In the genomic region with DNA sequence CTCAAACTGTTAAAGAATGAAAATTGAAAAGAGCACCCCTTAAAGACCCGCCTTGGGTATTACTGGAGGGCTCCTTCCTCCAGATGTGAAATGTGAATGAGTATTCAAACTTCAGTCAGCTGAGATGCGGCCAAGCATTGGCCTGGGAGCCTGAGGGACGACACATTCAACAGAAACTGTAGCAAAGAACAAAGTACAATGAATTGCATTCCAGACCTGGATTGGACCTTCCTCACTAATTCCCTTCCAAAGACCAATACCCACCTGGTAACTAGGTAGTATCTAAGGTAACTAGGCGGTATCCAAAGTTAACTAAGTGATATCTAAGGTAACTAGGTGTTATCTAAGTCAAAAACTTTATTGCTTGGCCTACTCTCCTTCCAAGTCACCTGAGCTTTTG, we compare ENCODE assay signal across 20 mouse cellular contexts.
"Had no signal": no experiment of that assay in that cellular context is flagged by ENCODE, and none has a peak within 500 bp of the region (broad histone marks: within the 10 kb centered on the region; RNA-seq: fewer than 3 reads in every experiment).

No protein-coding gene starts in this region.

- H3K36me3 ChIP-seq: intestine, embryonic 15.5 days; limb, embryonic 12.5 days; limb, embryonic 15.5 days; liver, embryonic 13.5 days; lung, embryonic 15.5 days; midbrain, embryonic 10.5 days; midbrain, embryonic 13.5 days; neural tube, embryonic 13.5 days had no signal

- H3K9me3 ChIP-seq: intestine, embryonic 15.5 days; limb, embryonic 12.5 days; limb, embryonic 15.5 days; liver, embryonic 13.5 days; lung, embryonic 15.5 days; megakaryocyte, embryonic 14.5 days; midbrain, embryonic 10.5 days; midbrain, embryonic 13.5 days; neural tube, embryonic 13.5 days had no signal

- H3K9ac ChIP-seq: intestine, embryonic 15.5 days; limb, embryonic 12.5 days; limb, embryonic 15.5 days; liver, embryonic 13.5 days; lung, embryonic 15.5 days; midbrain, embryonic 13.5 days; neural tube, embryonic 13.5 days had no signal

- ATAC-seq: intestine, embryonic 15.5 days; midbrain, embryonic 13.5 days; midbrain, embryonic 16.5 days had no signal

- H3K27ac ChIP-seq: intestine, embryonic 15.5 days; limb, embryonic 12.5 days; limb, embryonic 15.5 days; liver, embryonic 13.5 days; lung, embryonic 15.5 days; midbrain, embryonic 10.5 days; midbrain, embryonic 13.5 days; neural tube, embryonic 13.5 days had no signal

- H3K4me1 ChIP-seq: intestine, embryonic 15.5 days; limb, embryonic 12.5 days; limb, embryonic 15.5 days; liver, embryonic 13.5 days; lung, embryonic 15.5 days; midbrain, embryonic 10.5 days; midbrain, embryonic 13.5 days; neural tube, embryonic 13.5 days had no signal

- H3K4me3 ChIP-seq: intestine, embryonic 15.5 days; limb, embryonic 12.5 days; limb, embryonic 15.5 days; liver, embryonic 13.5 days; lung, embryonic 15.5 days; megakaryocyte, embryonic 14.5 days; midbrain, embryonic 10.5 days; midbrain, embryonic 13.5 days; myocyte; neural tube, embryonic 13.5 days had no signal

- H3K4me2 ChIP-seq: intestine, embryonic 15.5 days; limb, embryonic 12.5 days; limb, embryonic 15.5 days; liver, embryonic 13.5 days; lung, embryonic 15.5 days; midbrain, embryonic 13.5 days; neural tube, embryonic 13.5 days had no signal

- DNase-seq: kidney, adult 18-20 months; left cerebral cortex, postnatal 4 days; liver, embryonic 13.5 days; lung, postnatal 10 days; lung, postnatal 36 days; retina, postnatal 1 day; right cerebral cortex, postnatal 25 days; spleen, adult 18-20 months; thymus, adult 18-20 months; thymus, postnatal 36 days had no signal

- H3K27me3 ChIP-seq: intestine, embryonic 15.5 days; limb, embryonic 15.5 days; liver, embryonic 13.5 days; lung, embryonic 15.5 days; megakaryocyte, embryonic 14.5 days; midbrain, embryonic 13.5 days; neural tube, embryonic 13.5 days had no signal
